Mouse (Mus musculus) liver, adult 2 months (tissue): ENCODE data around the gene Ptrh1. TPM values are rescaled to one million over a fixed set of nuclear protein-coding genes. Genes with fewer than 3 reads are reported as not detected.

ENCODE experiments used
- DNase-seq: peaks from one replicate; pipeline ENCODE4 v3.0.0-alpha.2; 2011; ENCODE audit warnings: low read depth, low spot score; ENCODE audit errors: extremely low read depth
- H3K27ac ChIP-seq: fragments of 200-500 bp; replicated peaks from 2 replicates; pipeline ENCODE4 v1.5.1; 2012; ENCODE audit warnings: low read depth, mild to moderate bottlenecking, control low read depth, inconsistent platforms, low read length; ENCODE audit not compliant: insufficient read depth
- H3K27me3 ChIP-seq: fragments of 200-500 bp; 2 replicates; pipeline ENCODE4 v1.6.1; 2012; ENCODE audit warnings: mild to moderate bottlenecking, moderate library complexity, low read length, inconsistent platforms; ENCODE audit not compliant: control insufficient read depth, insufficient read depth
- H3K36me3 ChIP-seq: fragments of 200-500 bp; 2 replicates; pipeline ENCODE4 v1.6.1; 2012; ENCODE audit warnings: low read length, inconsistent platforms; ENCODE audit not compliant: control insufficient read depth, insufficient read depth
- H3K4me1 ChIP-seq: fragments of 200-500 bp; 2 replicates; pipeline ENCODE4 v1.6.1; 2011; ENCODE audit warnings: low read length; ENCODE audit not compliant: control insufficient read depth, insufficient read depth
- H3K4me3 ChIP-seq: fragments of 200-500 bp; 2 replicates; pipeline ENCODE4 v1.5.1; 2011; ENCODE audit warnings: low read depth, mild to moderate bottlenecking, control low read depth, low read length, moderate library complexity; ENCODE audit not compliant: insufficient read depth
- H3K79me2 ChIP-seq: fragments of 200-500 bp; 2 replicates; pipeline ENCODE4 v1.6.1; 2012; ENCODE audit warnings: inconsistent platforms, mild to moderate bottlenecking, low read length, moderate library complexity; ENCODE audit not compliant: control insufficient read depth, insufficient read depth
- H3K9ac ChIP-seq: fragments of 200-500 bp; 2 replicates; pipeline ENCODE4 v1.6.1; 2012; ENCODE audit warnings: low read depth, mild to moderate bottlenecking, control low read depth, inconsistent platforms, low read length
- CTCF ChIP-seq: fragments of 200-500 bp; IDR thresholded peaks from 2 replicates; pipeline ENCODE4 v1.5.1; 2011; ENCODE audit warnings: low read depth, low read length, control low read depth
- POLR2A ChIP-seq: fragments of 200-500 bp; IDR thresholded peaks from 2 replicates; pipeline ENCODE4 v1.6.1; 2011; ENCODE audit warnings: low read length, control low read depth; ENCODE audit not compliant: insufficient read depth; ENCODE audit errors: extremely low read depth
- WGBS: fragments of 180-500 bp; shearing (Covaris S2); methylation state at CpG from one replicate; pipeline ENCODE4 v1.1.7; 2018; 5-methylcytosine and 5-hydroxymethylcytosine counted together
- polyA plus RNA-seq: library from polyadenylated mRNA; depleted of rRNA; stranded (reverse); fragments of >200 nt; gene quantifications from 2 replicates; pipeline ENCODE4 v1.2.3, GENCODE M21; 2012
- total RNA-seq: library from RNA; depleted of rRNA; stranded (reverse); fragments of >200 nt; gene quantifications from 2 replicates; pipeline ENCODE4 v1.2.3, GENCODE M21; 2014

Gene Ptrh1
- total and polyA plus RNA-seq, 2 experiments: 1.2 to 2.3 TPM

DNA sequence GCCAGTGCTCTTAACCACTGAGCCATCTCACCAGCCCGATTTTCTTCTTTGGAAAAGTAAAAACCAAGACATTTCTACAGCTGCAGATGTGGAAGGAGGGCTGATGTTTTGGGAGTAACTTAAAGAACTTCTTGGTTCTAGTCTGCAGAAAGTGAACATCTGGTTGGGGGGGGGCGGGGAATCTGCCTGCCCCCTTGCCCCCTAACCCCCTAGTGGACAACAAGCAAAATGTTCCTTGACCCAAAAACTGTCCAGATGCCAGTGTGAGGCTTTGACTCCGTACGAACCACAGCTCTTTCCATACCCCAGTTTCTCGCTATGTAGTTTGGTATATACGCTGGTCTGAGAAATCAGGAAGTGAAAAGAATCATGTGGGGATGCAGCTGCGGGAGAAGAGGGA, 25.4 kb upstream of the Ptrh1 start:
- Histone ChIP-seq H3K9ac (no peak overlapping the region), H3K79me2 (no peaks in the 10 kb centered on the region), H3K36me3 (no peaks in the 10 kb centered on the region), H3K4me3 (no peak overlapping the region), H3K27me3 (no peaks in the 10 kb centered on the region), H3K27ac (no peak overlapping the region), H3K4me1 (peaks cover 5% of the 10 kb centered on the region)
- WGBS: 79% methylated on average over 7 of the region's 7 CpGs
- DNase-seq: no peak
- no peak for TF ChIP-seq POLR2A
- TF ChIP-seq CTCF: no peak

DNA sequence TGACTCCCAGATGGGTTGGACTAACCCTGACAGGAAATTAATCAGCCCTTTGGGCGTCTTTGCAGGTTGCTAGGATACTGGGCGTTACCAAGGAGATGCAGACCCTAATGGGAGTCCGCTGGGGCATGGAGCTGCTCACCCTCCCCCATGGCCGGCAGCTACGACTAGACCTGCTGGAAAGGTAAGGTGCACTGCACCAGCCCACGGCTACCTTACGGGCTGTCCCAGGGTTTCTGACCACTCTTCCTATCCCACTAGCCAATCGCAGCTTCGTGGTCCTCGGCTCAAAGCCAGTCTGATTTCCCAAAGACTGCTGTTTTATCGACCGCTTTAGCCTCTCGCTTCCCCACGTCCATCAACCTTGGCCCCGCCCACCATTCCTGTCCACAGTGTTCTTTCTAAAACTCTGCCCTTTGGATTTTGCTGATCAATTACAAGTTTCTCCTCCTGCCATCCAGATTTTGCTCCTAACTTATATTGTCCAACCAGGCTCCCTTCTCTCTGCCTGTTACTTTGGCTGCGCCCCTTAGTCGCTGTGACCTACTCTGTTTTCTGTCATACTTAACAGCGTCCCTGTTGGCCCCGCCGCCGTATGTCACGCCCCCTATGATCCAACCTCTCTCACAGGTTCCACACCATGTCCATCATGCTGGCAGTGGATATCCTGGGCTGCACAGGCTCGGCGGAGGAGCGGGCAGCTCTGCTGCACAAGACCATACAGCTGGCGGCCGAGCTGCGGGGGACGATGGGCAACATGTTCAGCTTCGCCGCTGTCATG, 24.5 kb upstream of the Ptrh1 start:
- no peaks in the 10 kb centered on the region for H3K79me2 ChIP-seq
- peak overlapping the region; percentile 73 for H3K27ac ChIP-seq
- no peaks in the 10 kb centered on the region for H3K36me3 ChIP-seq
- TF ChIP-seq CTCF: 0 out of 2 replicates have a peak, but pooled peaks have one; percentile 5
- TF ChIP-seq POLR2A: 0 out of 2 replicates have a peak, but pooled peaks have one; percentile 47
- 26% methylated on average over 31 of the region's 31 CpGs for WGBS
- no peaks in the 10 kb centered on the region for H3K27me3 ChIP-seq
- peak overlapping the region; percentile 64 for H3K4me3 ChIP-seq
- DNase-seq: peak; percentile 84
- H3K9ac ChIP-seq: peak overlapping the region; percentile 30
- peaks cover 5% of the 10 kb centered on the region for H3K4me1 ChIP-seq

DNA sequence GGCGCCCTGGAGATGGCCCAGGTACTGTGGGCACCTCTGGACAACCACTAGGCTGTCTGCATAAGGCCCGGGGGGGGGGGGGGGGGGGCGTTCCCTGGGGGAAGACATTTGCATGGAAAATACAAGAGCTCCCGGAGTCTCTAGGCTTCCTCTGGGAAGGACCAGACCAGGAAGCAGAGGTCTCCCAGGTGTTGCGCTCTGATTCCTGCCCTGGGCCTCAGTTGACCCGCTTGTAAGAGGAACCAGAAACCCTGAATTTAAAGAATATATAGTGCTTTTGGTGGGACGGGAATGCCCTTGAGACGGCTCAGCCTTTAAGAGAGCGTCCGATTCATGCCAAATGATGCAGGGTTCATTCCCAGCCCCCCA, 23.9 kb upstream of the Ptrh1 start:
- Histone ChIP-seq H3K4me1 (peaks cover 5% of the 10 kb centered on the region), H3K27ac (peak overlapping the region; percentile 73), H3K79me2 (no peaks in the 10 kb centered on the region), H3K9ac (peak overlapping the region; percentile 30), H3K27me3 (no peaks in the 10 kb centered on the region), H3K36me3 (no peaks in the 10 kb centered on the region), H3K4me3 (peak overlapping the region; percentile 64)
- 22% methylated on average over 8 of the region's 10 CpGs for WGBS
- DNase-seq: no peak
- TF ChIP-seq POLR2A (no peak), CTCF (no peak)

DNA sequence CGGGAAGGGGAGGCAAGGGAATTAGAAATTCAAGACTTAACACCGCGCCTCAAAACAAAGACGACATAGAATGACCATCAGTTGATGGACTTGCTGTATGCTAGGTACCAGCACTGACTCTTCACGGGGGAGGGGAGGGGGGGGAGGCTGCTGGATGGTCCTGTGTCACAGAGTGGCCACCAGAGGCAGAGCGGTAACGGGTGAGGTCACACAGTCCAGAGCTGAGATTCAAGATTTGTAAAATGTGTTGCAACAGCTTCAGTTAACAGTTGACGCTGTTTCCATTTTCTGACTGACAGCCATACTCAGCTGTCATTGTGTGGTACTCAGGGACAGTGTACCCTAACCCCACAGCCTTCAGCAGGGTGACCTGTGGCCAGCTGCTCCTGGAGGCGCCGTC, 23.4 kb upstream of the Ptrh1 start:
- Histone ChIP-seq H3K4me3 (no peak overlapping the region), H3K27me3 (no peaks in the 10 kb centered on the region), H3K79me2 (no peaks in the 10 kb centered on the region), H3K36me3 (no peaks in the 10 kb centered on the region), H3K4me1 (peaks cover 5% of the 10 kb centered on the region), H3K9ac (no peak overlapping the region), H3K27ac (no peak overlapping the region)
- no peak for TF ChIP-seq POLR2A
- peak; percentile 63 for TF ChIP-seq CTCF
- 48% methylated on average over 10 of the region's 10 CpGs for WGBS
- peak; percentile 70 for DNase-seq

DNA sequence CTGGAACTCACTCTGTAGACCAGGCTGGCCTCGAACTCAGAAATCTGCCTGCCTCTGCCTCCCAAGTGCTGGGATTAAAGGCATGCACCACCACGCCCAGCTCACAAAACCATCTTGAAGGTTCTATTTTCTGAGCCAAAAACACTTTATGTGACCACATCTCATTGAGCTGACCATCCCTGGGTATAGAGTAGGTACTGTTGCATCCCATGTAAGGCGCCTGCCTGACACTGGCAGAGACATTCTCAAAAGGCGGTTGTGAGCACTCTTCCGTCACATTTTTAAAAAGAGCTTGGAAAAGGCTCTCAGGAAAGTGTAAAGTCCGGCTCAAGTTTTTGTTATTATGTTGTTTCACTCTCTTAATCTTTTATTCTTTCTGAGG, 18.9 kb upstream of the Ptrh1 start:
- 35% methylated on average over 6 of the region's 6 CpGs for WGBS
- Histone ChIP-seq H3K4me1 (peaks cover 3% of the 10 kb centered on the region), H3K4me3 (no peak overlapping the region), H3K9ac (no peak overlapping the region), H3K27ac (no peak overlapping the region), H3K36me3 (no peaks in the 10 kb centered on the region; the same call in 1 of the 2 replicates), H3K79me2 (no peaks in the 10 kb centered on the region), H3K27me3 (no peaks in the 10 kb centered on the region)
- TF ChIP-seq CTCF (no peak), POLR2A (no peak)
- DNase-seq: no peak

DNA sequence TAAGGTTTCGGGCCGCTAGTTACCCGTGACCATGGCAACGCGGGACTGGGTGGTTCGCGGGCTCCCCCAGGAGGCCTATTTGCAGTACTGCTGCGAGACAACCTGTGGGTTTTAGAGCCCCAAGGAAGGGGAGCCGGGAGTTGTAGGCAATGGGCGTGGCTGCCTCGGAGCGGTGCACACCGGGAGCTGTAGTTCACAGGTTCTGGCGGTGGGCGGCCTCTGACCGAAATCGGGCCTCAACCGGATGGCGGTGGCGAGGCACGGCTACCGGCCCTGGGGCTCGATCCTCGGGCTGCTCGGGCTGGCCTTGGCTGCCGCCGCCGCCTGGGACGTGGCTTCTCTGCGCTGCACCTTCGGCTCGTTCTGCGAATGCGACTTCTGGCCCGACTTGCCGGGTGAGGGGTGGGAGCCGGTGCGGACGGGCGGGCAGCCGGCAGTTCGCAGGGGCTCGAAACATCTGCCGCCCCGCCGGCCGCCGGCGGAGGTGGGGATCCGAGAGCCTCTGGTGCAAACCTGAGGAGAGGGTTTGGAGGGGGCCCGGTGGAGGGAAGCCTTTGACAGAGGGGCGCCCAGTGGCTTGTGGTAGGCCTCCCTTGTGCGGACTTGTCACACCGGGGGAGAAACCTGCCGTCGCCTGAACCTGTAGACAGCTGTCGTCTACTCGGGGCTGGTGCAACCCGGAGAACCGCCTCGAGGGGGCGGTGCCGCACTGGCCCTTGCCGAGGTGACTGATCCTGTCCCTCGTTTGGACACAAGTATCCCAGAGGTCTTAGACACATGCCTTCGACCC, 18.3 kb upstream of the Ptrh1 start, which contains the start of gene Tor2a:
Gene Tor2a, plus strand, starts transcription at position 179 of the 790 bp plus-strand sequence.
- peak within 1 kb of the TSS; percentile 92 for H3K4me3 ChIP-seq
- peak; percentile 90 for DNase-seq
- no peaks in the 10 kb centered on the region; the same call in 1 of the 2 replicates for H3K36me3 ChIP-seq
- TF ChIP-seq CTCF: peak; percentile 92
- TF ChIP-seq POLR2A: peak; percentile 39; the same call in 1 of the 2 replicates
- WGBS: under 1% methylated on average over 66 of the region's 66 CpGs
- H3K27ac ChIP-seq: peak within 1 kb of the TSS; percentile 86
- H3K4me1 ChIP-seq: no peaks in the 10 kb centered on the region
- H3K9ac ChIP-seq: peak within 1 kb of the TSS; percentile 99
- no peaks in the 10 kb centered on the region for H3K79me2 ChIP-seq
- no peaks in the 10 kb centered on the region for H3K27me3 ChIP-seq
